Mouse (Mus musculus) kidney, postnatal 14 days (tissue): ENCODE measurements around the gene Dst.

ENCODE experiments used
- DNase-seq: peaks from one replicate; pipeline ENCODE4 v3.0.0; 2022; ENCODE audit warnings: mixed read lengths

Gene Dst

GRCm38 (mm10) chr1:34139871-34140471 is 231.9 kb downstream of the Dst start:
- peak; percentile 75 for DNase-seq

- DNase-seq = no peak
These were observed 232.7 kb downstream of the Dst start for GRCm38 (mm10) chr1:34140686-34141085.

- no peak for DNase-seq
These were observed 235.0 kb downstream of the Dst start for GRCm38 (mm10) chr1:34142951-34143580.

GRCm38 (mm10) chr1:34144826-34145225 is 236.8 kb downstream of the Dst start:
- no peak for DNase-seq

- DNase-seq = no peak
These were observed 240.0 kb downstream of the Dst start for GRCm38 (mm10) chr1:34148039-34148438.

GRCm38 (mm10) chr1:34150416-34151093 is 242.5 kb downstream of the Dst start:
- DNase-seq = peak; percentile 29

GRCm38 (mm10) chr1:34152683-34153082 is 244.7 kb downstream of the Dst start:
- no peak for DNase-seq

GRCm38 (mm10) chr1:34156058-34156457 is 248.0 kb downstream of the Dst start:
- no peak for DNase-seq

- DNase-seq = no peak
These were observed 249.7 kb downstream of the Dst start for GRCm38 (mm10) chr1:34157702-34158101.

- no peak for DNase-seq
These were observed 250.8 kb downstream of the Dst start for GRCm38 (mm10) chr1:34158822-34159221.

GRCm38 (mm10) chr1:34159898-34160297 is 251.9 kb downstream of the Dst start:
- DNase-seq = no peak

GRCm38 (mm10) chr1:34164616-34165295 is 256.7 kb downstream of the Dst start:
- DNase-seq = peak; percentile 89

GRCm38 (mm10) chr1:34165926-34166325 is 257.9 kb downstream of the Dst start:
- no peak for DNase-seq

- DNase-seq = peak; percentile 52
These were observed 259.4 kb downstream of the Dst start for GRCm38 (mm10) chr1:34167151-34168057.

- DNase-seq = no peak
These were observed 261.1 kb downstream of the Dst start for GRCm38 (mm10) chr1:34169086-34169485.

GRCm38 (mm10) chr1:34174517-34174916 is 266.5 kb downstream of the Dst start:
- DNase-seq = no peak

- peak; percentile 66 for DNase-seq
These were observed 266.9 kb downstream of the Dst start for GRCm38 (mm10) chr1:34174961-34175360.

- DNase-seq = no peak
These were observed 270.1 kb downstream of the Dst start for GRCm38 (mm10) chr1:34178022-34178727.

- no peak for DNase-seq
These were observed 271.7 kb downstream of the Dst start for GRCm38 (mm10) chr1:34179756-34180155.

- no peak for DNase-seq
These were observed 274.6 kb downstream of the Dst start for GRCm38 (mm10) chr1:34182406-34183249.
